Mouse (Mus musculus): ENCODE measurements around the gene Sec31b.

The Sec31b gene

DNA sequence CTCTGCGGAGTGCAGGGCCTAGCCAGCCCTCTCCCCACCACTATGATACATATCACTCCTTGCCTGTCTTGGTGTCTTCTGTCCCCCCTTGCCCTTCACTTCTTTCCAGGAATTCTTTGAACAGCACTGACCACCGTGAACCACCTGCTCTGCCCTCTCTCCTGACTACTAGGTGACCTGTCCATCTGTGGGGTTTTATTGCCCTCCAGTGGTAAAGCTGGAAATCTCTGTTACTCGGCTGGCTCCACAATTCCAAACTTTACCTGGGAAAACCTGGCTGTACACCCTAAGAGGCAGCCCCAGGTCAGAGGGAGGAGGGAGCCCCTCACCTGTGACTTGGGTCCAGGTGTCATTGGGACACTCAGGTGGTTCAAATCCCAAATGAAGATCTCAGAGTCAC is 10.3 kb downstream of the Sec31b start:
- DNase-seq (ENCODE audit: low read depth, low spot score), result no peak

DNA sequence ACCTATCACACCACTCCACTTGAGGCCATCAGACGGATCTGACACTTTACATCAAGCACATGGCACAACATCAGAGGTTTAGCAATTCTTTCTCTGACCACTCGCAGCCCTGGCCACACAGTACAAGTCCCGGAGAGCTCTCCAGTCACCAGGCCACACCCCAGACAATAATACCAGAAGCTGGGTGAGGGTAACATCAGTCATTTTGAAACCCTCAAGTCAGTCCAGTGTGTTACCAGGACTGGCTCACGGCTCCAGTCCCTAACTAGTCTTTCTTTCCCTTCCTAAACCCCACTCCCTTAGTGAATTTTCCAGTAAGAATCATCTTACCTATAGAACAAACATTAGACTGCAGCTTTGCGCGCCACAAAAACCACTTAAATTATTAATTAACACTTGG is 15.6 kb downstream of the Sec31b start:
- DNase-seq (ENCODE audit: low read depth, low spot score), result no peak

DNA sequence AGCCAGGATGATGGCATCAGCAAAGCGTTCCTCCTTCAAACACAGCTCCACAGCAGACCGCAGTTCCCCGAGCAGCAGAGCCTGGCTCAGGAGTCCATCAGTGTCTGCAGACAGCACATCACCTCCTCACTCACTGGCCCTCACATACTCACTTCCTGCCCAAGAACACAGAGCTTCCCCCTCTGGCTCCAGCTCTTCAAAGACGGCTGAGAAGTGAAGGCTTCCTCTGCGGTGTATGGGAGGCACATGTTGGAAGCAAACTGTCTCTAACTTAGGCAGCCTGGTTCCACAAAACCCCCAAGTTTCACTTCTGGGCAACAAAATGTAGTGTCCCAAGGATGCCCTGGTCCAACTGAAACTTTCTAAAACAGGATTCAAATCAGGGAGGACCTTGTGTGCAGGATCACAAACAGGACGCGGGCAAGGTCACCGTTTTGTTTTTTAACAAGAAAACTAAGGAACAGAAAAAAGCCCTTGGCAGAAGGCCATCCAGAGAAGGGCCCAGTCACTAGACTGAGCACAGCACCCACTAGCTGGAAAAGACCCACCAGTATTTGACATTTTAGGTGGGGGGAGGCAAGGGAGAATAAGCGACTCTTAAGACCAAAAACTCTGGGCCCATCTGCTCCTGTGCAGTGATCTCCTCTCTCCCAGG is 20.0 kb downstream of the Sec31b start:
- no peak for DNase-seq (ENCODE audit: low read depth, low spot score)

DNA sequence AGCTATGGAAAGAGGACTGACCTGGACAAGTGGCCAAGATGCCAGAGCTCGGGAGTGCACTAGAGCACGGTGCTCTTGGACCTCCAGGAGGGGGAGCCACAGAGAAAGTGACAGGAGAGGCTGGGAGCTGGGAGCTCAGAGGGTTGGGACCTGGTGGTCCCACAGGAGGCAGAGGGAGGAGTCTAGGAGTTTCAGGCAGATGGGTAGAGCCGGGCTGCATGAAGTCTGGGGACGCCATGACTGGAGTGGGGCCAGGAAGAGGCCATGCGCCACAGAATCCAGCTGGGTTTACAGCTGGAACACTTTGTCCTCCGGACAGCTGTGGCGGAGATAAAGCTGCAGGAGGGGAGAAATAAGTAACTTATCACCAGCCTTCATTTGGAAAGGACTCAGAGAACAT is 26.5 kb downstream of the Sec31b start:
- no peak for DNase-seq (ENCODE audit: low read depth, low spot score)

DNA sequence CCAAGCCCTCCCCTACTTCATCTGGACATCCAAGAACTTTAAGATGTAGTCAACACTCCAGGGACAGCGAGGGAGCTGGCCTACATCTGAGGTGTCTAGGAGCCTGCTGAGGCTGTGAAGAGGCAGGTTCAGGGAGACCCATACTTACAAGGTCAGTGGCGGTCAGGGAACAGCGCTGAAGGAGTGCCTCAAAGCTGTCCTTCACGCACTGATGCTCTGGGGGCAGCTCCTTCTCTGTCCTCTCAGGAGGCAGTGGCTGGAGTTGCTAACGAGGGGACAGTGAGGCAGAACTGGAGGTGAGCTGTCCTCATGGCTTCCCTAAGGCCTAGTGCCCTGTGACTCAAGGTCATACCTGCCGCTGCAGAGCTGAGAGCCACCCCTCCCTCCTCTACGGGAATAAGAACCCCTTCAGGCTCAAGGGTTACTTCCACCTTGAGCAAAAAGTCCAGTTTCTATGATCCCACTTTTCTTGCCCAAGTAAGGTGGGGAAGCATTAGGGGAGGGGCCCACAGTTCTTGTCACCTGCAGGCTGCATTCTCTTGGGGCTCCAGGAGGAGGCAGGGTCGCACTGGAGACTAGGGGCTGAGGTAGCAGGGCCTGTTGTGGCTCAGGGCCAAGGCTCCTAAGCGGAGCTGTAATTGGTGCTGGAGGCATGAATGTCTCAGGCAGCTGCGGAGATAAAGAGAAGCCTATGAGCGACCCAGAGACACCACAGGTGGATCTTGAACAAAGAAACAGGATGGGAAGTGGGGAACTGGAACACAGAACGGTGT is 27.5 kb downstream of the Sec31b start:
- no peak for DNase-seq (ENCODE audit: low read depth, low spot score)

DNA sequence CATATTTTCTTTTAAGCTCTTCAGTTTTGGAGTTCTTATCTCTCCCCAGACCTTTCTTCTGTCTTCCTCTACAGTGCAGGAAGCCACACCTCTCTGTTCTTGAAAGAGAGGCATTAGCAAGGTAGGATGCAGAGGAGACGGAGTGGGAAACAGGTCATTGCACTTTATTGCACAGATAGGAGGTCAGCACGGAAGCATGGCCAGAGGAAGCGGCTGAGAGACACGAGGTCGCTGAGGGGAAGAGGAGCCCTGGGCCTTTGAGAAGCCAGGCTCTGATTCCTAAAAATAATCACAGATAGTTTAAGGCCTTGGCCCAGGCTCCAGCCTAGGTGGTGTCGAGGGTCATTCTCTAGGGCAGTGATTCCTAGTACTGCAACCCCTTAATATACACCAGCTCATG is 29.9 kb downstream of the Sec31b start:
- no peak for DNase-seq (ENCODE audit: low read depth, low spot score)

DNA sequence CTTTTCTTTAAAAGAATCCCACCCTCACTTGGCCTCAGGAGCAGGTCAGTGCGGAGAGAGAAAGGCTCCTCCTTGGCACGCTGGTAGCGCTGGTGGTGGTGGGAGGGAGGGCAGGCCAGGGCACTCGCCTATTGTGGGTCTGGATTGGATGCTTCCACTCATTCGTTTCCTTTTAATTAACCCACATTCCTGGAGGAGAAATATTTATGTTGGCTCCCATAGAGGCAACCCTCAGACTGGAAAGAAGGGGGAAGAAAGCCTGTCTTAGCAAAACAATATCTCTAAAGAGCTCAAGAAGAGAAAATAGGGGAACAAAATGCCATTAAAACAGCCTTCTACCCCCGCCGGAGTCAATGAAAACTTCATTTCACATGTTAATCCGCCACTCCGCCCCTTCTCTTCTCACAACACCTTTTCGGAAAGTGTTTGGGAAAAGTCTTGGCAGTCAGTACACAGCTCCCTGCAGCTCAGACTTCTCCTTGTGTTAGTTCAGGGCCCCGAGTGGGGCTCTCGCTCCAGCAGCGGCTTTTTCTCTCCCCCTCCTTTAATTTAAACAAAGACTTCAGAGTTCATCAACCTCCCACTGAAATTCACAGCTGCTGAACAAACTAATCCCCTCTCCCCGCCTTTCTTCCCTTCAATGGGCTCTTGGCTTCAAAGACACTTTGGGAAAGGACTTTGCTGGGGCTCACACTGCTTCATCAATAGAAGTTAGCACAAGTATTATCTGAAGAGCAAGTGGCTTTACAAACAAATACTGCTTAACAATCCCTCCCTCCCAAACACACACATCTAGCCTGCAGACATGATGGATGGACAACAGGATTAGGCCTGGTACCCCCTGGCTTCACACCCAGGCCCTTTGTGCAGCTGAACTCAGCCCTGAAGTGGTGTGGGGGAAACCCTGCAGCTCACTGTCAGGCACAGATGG is 30.9 kb downstream of the Sec31b start:
- no peak for DNase-seq (ENCODE audit: low read depth, low spot score)

DNA sequence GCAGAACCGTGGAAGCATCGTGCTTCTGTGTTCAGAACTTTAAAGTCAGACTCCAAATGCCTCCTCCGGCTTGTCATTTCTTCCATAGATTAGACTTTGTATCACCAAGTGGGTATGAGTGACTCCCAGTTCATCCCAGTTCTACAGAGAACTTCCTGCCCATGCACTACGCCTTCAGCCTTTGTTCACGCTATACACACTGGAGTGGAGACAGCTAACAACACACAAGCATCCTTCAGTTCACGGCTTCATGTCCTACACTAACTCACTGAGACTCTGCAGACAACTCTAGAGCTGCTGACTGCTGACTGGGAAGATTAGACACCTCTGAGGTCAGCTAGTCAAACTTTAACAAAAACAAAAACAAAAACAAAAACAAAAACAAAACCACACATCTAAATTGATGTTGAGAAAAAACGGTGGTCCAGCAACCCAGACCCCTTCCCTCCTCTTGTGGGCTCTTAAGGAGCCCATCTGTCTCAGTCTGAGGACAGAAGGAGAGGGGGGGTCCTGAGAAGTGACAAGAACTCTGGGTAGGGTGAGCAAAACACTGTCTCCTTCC is 31.7 kb downstream of the Sec31b start:
- DNase-seq (ENCODE audit: low read depth, low spot score), result no peak

DNA sequence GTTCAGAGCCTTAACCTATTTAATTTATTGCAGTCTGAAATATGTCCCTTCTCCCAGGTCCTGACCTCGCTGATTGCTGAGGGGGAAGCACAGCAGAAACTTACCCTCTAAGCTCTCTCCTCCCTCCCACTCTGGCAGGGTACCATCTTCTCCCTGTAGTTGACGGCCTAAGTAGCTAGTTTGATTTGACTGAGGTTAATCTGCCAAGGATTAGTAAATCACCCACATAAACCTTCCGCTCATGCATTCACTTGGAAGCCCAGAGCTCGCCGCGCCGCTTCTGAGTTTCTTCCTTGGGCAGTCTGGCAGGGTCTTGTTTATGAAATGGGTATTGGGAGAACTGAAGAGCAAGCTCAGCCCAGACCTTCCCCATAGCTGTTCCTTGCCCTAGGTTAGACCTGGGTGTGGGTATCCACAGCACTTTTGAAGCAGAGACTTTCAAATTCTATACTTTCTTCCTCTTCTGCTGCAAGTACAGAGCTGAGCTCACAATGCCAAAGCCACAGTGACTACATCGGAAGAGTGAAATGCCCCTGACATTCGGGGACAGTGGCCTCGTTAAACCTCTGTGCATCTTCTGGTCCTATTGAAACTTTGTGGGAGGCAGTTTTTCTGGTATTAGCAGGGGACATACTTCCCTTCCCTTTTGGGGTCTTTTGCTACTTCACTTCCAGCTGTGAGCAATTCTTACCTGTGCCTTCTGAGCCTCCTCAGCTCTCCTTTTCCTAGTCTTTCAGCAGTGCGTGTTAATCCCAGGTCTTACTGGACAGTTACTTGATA is 32.4 kb downstream of the Sec31b start:
- no peak for DNase-seq (ENCODE audit: low read depth, low spot score)

DNA sequence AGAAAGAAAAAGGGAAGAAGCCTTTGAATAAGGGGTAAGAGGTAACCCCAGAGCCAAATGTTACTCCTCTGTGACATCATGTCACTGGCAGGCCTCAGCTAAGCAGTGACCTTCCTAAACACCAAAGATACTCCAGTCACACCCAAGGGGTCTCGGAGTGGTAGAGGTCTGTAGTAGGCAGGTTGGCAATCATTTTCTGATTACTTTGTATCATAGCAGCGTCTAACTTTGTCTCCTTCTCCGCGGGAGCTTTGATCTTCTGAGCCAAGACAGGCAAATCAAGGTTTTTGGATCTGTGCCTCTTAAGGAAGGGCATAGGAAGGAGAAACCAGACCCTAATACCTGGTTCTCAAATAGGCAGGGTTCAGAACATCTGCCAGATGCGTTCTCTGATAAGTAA is 33.1 kb downstream of the Sec31b start:
- no peak for DNase-seq (ENCODE audit: low read depth, low spot score)

DNA sequence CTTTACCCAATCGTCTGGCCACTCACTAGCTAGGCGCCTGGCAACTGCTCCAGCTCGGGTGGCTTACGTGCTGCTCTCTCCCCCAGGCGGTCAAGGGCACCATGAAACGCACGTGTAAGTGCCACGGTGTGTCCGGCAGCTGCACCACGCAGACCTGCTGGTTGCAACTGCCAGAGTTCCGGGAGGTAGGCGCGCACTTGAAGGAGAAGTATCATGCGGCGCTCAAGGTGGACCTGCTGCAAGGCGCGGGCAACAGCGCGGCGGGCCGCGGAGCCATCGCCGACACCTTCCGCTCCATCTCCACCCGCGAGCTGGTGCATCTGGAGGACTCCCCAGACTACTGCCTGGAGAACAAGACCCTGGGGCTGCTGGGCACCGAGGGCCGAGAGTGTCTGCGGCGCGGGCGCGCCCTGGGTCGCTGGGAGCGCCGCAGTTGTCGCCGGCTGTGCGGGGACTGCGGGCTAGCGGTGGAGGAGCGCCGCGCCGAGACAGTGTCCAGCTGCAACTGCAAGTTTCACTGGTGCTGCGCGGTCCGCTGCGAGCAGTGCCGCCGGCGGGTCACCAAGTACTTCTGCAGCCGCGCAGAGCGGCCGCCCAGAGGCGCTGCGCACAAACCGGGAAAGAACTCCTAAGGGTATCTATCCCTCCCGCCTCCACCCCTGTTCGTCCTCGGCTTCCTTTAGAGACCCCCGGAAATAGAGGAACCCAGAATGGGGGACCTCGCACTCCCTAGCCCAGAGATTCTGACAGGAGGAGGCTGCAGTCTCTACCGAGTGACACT is 34.0 kb downstream of the Sec31b start:
- no peak for DNase-seq (ENCODE audit: low read depth, low spot score)

DNA sequence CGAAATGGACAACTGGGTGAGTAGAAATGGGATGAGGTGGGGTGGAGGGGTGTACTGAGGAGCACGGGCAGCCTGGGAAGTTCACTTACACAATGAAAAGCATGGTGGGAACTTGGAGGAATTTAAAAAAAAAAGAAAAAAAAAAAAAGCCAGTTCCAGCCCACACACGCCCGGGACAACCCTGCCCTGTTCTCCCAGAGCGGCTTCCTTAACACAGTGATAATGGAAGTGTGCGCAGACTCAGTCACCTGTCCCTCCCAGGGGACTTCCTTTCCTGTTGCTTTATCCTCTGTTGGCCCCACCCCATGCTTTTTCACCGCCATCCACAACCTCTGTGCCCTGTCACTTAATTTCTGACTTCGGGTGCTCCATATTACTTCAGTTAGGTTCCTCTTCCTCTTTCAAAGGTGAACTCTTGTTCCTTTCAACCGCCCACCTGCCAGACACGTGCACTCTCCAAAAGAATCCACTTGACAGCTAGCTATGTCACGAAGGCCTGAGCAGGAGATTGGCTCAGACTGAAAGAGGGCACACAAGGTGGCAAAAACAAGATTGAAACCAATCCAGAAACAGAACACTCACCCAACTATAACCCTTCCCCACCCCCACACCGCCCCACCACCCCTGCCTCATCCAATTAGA is 35.0 kb downstream of the Sec31b start:
- no peak for DNase-seq (ENCODE audit: low read depth, low spot score)

DNA sequence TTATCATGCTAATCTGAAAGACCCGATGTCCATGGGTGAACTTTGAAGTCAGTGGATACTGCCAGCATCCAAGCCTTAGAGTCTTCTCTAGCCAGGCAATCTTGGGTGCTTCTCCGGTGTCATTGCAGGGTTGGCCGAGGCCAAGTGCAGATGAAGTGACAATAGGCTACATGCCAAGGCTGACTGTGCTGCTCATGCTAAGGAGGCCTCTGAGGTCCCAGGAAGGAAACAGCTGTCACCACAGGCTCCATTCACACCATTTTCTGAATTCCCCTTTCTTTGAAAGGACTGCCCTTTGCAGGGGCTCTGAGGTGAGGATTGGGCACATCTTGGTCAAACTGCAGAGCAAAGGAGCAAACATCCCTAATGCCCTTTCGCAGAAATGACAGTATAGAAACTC is 42.9 kb downstream of the Sec31b start:
- no peak for DNase-seq (ENCODE audit: low read depth, low spot score)

DNA sequence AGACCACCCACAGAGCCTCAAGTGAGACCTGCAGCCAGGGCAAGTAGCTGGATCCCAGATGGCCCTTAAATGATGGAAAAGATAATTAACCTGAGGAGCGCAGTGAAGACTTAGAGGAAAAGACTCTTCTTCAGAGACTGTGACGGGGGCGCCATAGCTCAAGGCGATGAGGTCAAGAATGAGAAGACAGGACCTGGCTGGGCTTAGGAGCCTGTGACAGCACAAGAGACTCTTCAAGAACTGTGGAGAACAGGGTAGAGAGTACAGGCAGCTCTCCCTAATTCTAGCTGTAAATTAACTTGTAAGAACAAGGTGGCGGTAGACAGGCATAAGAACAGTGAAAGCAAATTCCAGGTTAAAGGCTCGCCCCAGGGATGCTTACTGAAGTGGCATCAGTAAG is 43.7 kb downstream of the Sec31b start:
- DNase-seq (ENCODE audit: low read depth, low spot score), result no peak

DNA sequence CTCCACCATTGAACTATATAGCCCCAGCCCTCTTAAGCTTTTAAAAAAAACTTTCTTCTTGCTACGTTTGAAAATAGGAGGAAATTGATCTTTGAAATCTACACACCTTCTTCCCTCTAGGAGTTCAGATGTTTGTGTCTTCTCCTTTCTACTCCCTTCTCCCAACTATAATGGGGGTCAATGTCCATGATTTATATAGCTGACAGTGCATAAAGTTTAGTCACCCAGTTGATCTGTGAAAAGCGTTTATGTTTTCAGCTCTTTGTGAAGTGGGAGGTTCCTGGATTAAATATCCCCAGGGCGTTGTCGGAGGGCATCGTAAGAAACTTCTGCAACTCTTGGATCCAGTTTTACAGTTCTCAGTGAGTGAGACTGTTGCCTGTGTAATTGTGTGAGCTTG is 45.4 kb downstream of the Sec31b start:
- no peak for DNase-seq (ENCODE audit: low read depth, low spot score)

DNA sequence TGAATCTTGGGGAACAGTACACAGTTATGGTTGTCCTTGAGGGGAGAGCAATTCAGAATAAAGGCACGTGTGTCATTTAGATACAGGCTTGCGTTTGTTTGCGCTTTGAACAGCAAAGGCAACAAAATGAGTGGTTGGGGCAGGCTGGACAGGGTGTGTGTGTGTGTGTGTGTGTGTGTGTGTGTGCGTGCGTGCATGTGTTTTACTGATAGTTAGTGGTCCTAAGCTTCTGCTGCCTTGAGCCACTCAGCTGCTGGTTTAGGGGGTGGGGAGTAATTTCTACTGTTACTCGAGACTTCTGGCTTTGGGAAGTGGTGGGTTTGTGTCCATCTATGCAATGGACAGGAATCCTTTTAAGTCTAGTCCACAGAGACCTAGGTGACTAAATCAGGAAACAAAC is 46.7 kb downstream of the Sec31b start:
- DNase-seq (ENCODE audit: low read depth, low spot score), result no peak

DNA sequence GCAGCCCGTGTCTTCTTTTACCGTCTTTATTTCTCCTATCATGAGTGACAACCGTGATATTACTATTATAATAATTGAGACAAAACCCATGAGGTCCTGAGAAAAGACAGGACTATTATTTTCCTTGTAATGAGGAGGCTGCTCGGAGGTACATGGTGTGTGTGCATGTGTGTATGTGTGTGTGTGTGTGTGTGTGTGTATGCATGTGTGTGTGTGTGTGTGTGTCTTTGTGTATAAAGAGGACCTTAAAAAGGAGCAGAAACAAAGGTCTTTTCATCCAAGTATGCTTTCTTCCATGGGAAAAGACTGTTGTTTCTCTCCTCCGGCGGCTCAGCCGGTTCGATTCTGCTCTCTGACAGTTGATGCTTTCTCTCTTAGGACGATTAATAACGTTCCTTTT is 48.7 kb downstream of the Sec31b start:
- no peak for DNase-seq (ENCODE audit: low read depth, low spot score)

DNA sequence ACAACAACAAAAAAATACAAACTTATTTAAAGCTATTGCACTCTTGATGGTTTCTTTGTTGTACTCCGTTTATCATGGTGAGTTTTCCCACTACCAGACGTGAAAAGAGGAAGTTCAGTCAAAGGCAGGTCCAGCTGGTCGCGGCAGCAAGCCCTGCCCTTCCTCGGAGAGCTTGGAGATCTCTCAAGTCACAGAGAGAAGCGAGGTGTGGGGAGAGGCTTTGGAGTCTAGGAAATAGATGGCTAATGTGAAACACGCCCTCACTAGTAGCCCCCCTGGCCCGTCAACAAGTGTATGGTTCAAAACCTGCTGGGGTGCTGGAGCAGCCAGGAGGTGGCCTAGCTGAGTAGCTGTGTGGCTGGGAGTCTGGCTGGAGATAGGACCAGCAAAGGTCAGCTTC is 49.2 kb downstream of the Sec31b start:
- DNase-seq (ENCODE audit: low read depth, low spot score), result no peak

DNA sequence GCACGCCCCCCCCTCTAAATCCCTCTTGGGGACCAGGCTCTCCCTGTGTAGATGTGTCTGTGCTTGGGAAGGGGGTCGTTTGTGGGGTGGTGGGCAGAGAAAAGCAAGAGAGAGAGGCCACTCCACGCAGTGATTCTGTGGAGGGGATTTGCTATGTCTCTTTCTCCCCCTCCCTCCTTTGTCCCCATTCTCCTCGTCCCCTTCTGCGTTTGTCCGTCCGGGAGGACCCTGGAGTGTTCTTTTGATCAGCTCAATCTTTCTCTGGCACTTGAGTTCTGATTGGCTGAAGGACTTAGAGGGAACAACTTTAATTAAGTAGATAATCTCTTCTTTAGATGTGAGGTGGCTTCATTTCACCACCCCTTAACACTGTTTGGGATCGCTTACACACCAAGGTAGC is 52.5 kb downstream of the Sec31b start, which contains the start of gene Wnt8b:
Gene Wnt8b (plus strand): TSS at position 345 of the 400 bp plus-strand sequence.
- DNase-seq (ENCODE audit: low read depth, low spot score), result no peak

DNA sequence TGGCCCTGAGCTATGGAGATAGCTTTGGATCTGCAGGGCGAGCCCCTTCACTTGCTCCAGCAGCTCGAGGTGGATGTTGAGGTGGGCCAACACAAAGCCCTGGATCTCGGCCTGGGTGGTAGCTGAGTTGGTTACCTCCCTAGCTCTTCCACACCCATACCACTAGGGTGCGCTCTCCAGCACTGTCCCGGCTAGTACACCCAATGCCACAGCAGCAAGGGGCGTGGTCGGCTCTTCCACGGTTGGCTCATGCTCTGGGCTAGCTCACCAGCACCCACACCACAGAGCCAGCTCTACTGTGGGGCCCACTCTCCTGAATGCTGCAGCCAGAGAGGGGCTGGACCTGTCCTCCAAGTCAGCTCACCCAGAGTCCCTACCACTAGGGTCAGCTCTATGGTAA is 58.4 kb downstream of the Sec31b start:
- DNase-seq (ENCODE audit: low read depth, low spot score), result no peak

Data from telencephalon, adult 2 months (tissue).